Mouse (Mus musculus) thymus, adult 2 months (tissue): ENCODE results near the gene Zmiz2. TPM values are rescaled to one million over a fixed set of nuclear protein-coding genes. Genes with fewer than 3 reads are reported as not detected.
A peak's percentile ranks its signal among the peaks of the same experiment; 100 is the strongest.
"Not testable (repeated sequence)": the region's sequence is repeated elsewhere in the genome, so short reads cannot be mapped to it uniquely, and the experiment has no call there.

ENCODE experiments used
- DNase-seq: peaks from one replicate; pipeline ENCODE4 v3.0.0; 2021
- H3K27ac ChIP-seq: fragments of 200-500 bp; 2 replicates; pipeline ENCODE4 v1.5.1; 2012; ENCODE audit warnings: low read length, control low read depth; ENCODE audit not compliant: control insufficient read depth, insufficient read depth
- H3K27me3 ChIP-seq: fragments of 200-500 bp; 2 replicates; pipeline ENCODE4 v1.6.1; 2012; ENCODE audit warnings: mild to moderate bottlenecking, low read length, moderate library complexity, mixed read lengths; ENCODE audit not compliant: control insufficient read depth, insufficient read depth
- H3K36me3 ChIP-seq: fragments of 200-500 bp; 2 replicates; pipeline ENCODE4 v1.6.1; 2012; ENCODE audit warnings: mild to moderate bottlenecking, low read length, moderate library complexity; ENCODE audit not compliant: control insufficient read depth, insufficient read depth
- H3K4me1 ChIP-seq: fragments of 200-500 bp; replicated peaks from 2 replicates; pipeline ENCODE4 v1.6.1; 2012; ENCODE audit warnings: low read length; ENCODE audit not compliant: control insufficient read depth, insufficient read depth
- H3K4me3 ChIP-seq: fragments of 200-500 bp; 2 replicates; pipeline ENCODE4 v1.5.1; 2012; ENCODE audit warnings: mild to moderate bottlenecking, low read length, control low read depth, moderate library complexity; ENCODE audit not compliant: control insufficient read depth, insufficient read depth
- CTCF ChIP-seq: fragments of 200-500 bp; IDR thresholded peaks from 2 replicates; pipeline ENCODE4 v1.5.1; 2012; ENCODE audit warnings: mild to moderate bottlenecking, control low read depth, low read length, moderate library complexity, borderline replicate concordance; ENCODE audit not compliant: control insufficient read depth, poor library complexity, insufficient read depth; ENCODE audit errors: extremely low read depth
- POLR2A ChIP-seq: fragments of 200-500 bp; IDR thresholded peaks from 2 replicates; pipeline ENCODE4 v1.6.1; 2012; ENCODE audit warnings: mild to moderate bottlenecking, low read length, control low read depth, moderate library complexity; ENCODE audit not compliant: control insufficient read depth, poor library complexity, insufficient read depth; ENCODE audit errors: extremely low read depth
- WGBS: fragments of 180-500 bp; shearing (Covaris S2); methylation state at CpG from one replicate; pipeline ENCODE4 v1.1.7; 2018; 5-methylcytosine and 5-hydroxymethylcytosine counted together
- polyA plus RNA-seq: library from polyadenylated mRNA; depleted of rRNA; stranded (reverse); fragments of >200 nt; gene quantifications from 2 replicates; pipeline ENCODE4 v1.2.3, GENCODE M21; 2012

Gene Zmiz2
- polyA plus RNA-seq, 1 experiment, result 137 TPM

- no peak for TF ChIP-seq POLR2A
- DNase-seq, result no peak
- H3K27me3 ChIP-seq, result no peaks in the 10 kb centered on the region
- H3K4me1 ChIP-seq, result peaks cover 4% of the 10 kb centered on the region
- WGBS, result 89% methylated on average over 5 of the region's 5 CpGs
- H3K27ac ChIP-seq, result no peak overlapping the region
- H3K4me3 ChIP-seq, result no peak overlapping the region
- H3K36me3 ChIP-seq, result peaks cover 38% of the 10 kb centered on the region
Observed at GRCm38 (mm10) chr11:6418751-6419150, 29.9 kb downstream of the Zmiz2 start.

GRCm38 (mm10) chr11:6419156-6419555 is 30.3 kb downstream of the Zmiz2 start:
- not testable (repeated sequence) for H3K4me1 ChIP-seq, H3K4me3 ChIP-seq, H3K27ac ChIP-seq, H3K27me3 ChIP-seq, DNase-seq
- WGBS, result 84% methylated on average over 4 of the region's 4 CpGs
- H3K36me3 ChIP-seq, result peaks cover 42% of the 10 kb centered on the region

- Histone ChIP-seq H3K4me1 (no peaks in the 10 kb centered on the region), H3K36me3 (peaks cover 51% of the 10 kb centered on the region), H3K27me3 (no peaks in the 10 kb centered on the region), H3K27ac (no peak overlapping the region), H3K4me3 (no peak overlapping the region)
- DNase-seq, result no peak
- TF ChIP-seq POLR2A (no peak), CTCF (no peak)
- 69% methylated on average over 1 of the region's 1 CpGs for WGBS
Observed at GRCm38 (mm10) chr11:6420283-6420703, 31.4 kb downstream of the Zmiz2 start.

- WGBS, result 87% methylated on average over 2 of the region's 2 CpGs
- TF ChIP-seq CTCF (no peak), POLR2A (no peak)
- no peaks in the 10 kb centered on the region for H3K4me1 ChIP-seq
- H3K27ac ChIP-seq, result no peak overlapping the region
- no peak overlapping the region for H3K4me3 ChIP-seq
- peaks cover 54% of the 10 kb centered on the region for H3K36me3 ChIP-seq
- no peak for DNase-seq
- H3K27me3 ChIP-seq, result no peaks in the 10 kb centered on the region
Observed at GRCm38 (mm10) chr11:6420722-6421350, 32.0 kb downstream of the Zmiz2 start.

- WGBS, result 97% methylated on average over 7 of the region's 7 CpGs
- no peak overlapping the region for H3K4me3 ChIP-seq
- H3K27ac ChIP-seq, result no peak overlapping the region
- no peaks in the 10 kb centered on the region for H3K27me3 ChIP-seq
- TF ChIP-seq CTCF (no peak), POLR2A (no peak)
- no peaks in the 10 kb centered on the region for H3K4me1 ChIP-seq
- no peak for DNase-seq
- H3K36me3 ChIP-seq, result peaks cover 87% of the 10 kb centered on the region
Observed at GRCm38 (mm10) chr11:6430186-6430585, 41.3 kb downstream of the Zmiz2 start.

GRCm38 (mm10) chr11:6436442-6436841 is 47.6 kb downstream of the Zmiz2 start:
- H3K4me3 ChIP-seq, result no peak overlapping the region
- no peaks in the 10 kb centered on the region for H3K27me3 ChIP-seq
- DNase-seq, result peak; percentile 68
- H3K27ac ChIP-seq, result no peak overlapping the region
- 82% methylated on average over 8 of the region's 8 CpGs for WGBS
- TF ChIP-seq CTCF, result peak; percentile 69; the same call in 1 of the 2 replicates
- TF ChIP-seq POLR2A, result no peak
- peaks cover 69% of the 10 kb centered on the region for H3K36me3 ChIP-seq
- no peaks in the 10 kb centered on the region for H3K4me1 ChIP-seq

- TF ChIP-seq POLR2A (no peak), CTCF (no peak)
- WGBS, result 100% methylated on average over 2 of the region's 2 CpGs
- H3K36me3 ChIP-seq, result peaks cover 57% of the 10 kb centered on the region
Observed at GRCm38 (mm10) chr11:6437667-6438066, 48.8 kb downstream of the Zmiz2 start.

More at GRCm38 (mm10) chr11:6437667-6438066, 48.8 kb downstream of the Zmiz2 start:
- H3K4me1 ChIP-seq, result no peaks in the 10 kb centered on the region
- H3K27ac ChIP-seq, result no peak overlapping the region
- H3K27me3 ChIP-seq, result no peaks in the 10 kb centered on the region
- no peak for DNase-seq
- H3K4me3 ChIP-seq, result no peak overlapping the region
